Mouse (Mus musculus): ENCODE data around the gene Heatr5b. TPM values are rescaled to one million over a fixed set of nuclear protein-coding genes. Genes with fewer than 3 reads are reported as not detected.

The Heatr5b gene
- polyA plus RNA-seq, 1 experiment = 28.9 TPM

DNA sequence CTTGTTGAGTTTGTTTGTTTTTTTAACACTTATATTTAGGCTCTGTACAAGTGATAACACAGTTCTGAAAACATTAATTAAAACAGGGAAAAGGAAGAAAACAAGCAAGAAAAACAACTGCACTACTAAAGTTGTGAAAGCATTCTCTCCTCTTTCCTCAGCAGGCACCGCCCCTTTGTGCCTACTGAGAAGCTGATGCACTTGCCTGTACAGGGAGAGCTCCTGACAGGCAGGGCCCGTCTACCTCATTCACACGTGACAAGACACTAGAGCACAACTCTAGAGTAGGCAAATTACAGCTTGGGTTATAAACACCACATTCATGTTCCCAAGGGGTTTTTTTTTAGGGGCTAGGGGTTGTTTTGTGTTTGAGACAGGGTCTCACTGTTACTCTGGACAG is 65.8 kb downstream of the Heatr5b start:
- DNase-seq (ENCODE audit: extremely low spot score in 1 of 2, low spot score in 1 of 2) = no peak

DNA sequence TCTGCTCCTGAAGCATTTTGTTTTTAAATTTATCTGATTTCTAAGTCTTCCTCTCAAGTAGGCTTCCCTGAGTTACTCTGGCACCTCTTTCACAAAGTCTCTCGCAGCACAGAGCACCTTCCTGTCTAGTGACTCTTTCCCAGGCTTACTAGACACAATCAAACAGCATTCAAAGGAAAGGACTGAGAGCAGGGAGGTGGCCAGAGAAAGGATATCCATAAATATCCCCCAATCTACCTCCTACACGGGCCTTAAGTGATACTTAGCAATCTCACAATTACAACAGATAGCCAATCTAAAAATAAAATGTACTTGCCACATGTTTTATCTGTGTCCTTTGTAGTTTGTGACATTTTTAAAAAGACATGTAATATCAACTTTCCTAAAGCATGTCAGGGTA is 66.2 kb downstream of the Heatr5b start:
- DNase-seq (ENCODE audit: extremely low spot score in 1 of 2, low spot score in 1 of 2) = no peak

- peak in 1 of 2 experiments; percentile 35 for DNase-seq (ENCODE audit: extremely low spot score in 1 of 2, low spot score in 1 of 2)
These were observed 67.6 kb downstream of the Heatr5b start for GRCm38 (mm10) chr17:78767546-78767945.

- no peak for DNase-seq (ENCODE audit: extremely low spot score in 1 of 2, low spot score in 1 of 2)
These were observed 69.1 kb downstream of the Heatr5b start for GRCm38 (mm10) chr17:78766084-78766483.

GRCm38 (mm10) chr17:78763272-78763671 is 71.9 kb downstream of the Heatr5b start:
- no peak for DNase-seq (ENCODE audit: extremely low spot score in 1 of 2, low spot score in 1 of 2)

GRCm38 (mm10) chr17:78752938-78753655 is 82.1 kb downstream of the Heatr5b start:
- no peak for DNase-seq (ENCODE audit: extremely low spot score in 1 of 2, low spot score in 1 of 2)

DNA sequence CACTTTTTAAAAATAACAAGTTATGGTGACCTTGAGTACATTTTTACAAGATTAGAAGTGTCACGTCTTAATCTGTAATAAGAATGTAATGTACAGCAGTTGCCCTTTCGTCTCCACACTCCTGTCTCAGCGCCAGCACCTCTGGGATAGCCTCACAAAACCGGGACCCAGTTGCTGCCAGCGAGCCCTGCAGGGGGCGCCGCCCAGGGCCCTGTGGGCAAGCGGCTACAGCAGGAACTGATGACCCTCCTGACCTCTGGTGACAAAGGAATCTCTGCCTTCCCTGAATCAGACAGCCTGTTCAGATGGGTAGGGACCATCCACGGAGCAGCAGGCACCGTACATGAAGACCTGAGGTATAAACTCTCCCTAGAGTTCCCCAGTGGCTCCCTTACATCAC is 83.1 kb downstream of the Heatr5b start:
- DNase-seq (ENCODE audit: extremely low spot score in 1 of 2, low spot score in 1 of 2) = no peak

DNA sequence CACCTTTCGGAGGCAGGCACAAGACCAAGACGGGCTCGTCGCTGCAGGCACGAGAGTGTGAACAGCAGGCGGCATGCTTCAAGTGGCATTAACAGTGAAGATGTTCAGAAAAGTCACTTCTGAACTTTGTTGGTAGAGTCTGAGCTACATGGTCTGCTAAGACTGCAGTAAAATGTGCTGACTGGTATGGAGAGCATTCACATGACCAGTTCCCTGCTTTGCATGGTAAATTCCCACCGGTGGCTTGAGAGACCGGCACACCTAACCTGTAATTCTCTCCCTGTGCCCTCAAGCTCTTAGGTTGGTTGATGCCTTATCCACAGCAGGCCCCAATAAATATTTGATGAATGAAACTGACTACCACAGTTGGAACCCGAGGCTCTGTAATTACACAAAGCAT is 86.7 kb downstream of the Heatr5b start:
- DNase-seq (ENCODE audit: extremely low spot score in 1 of 2, low spot score in 1 of 2) = no peak

DNA sequence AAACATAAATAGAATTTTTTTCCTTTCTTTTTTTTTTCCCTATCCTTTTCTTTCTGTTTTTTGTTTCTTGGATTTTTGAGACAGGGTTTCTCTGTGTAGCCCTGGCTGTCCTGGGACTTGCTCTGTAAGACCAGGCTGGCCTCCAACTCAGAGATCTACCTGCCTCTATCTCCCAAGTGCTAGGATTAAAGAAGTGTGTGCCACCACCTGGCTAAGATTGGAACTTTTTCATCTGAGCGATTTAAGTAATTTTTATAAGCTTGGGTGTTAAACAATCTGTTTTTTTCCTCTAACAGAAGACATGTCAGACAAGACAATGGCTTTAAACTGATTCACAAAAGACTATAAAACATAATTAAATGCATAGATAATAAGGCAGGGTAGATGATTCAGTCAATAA is 96.7 kb downstream of the Heatr5b start:
- DNase-seq (ENCODE audit: extremely low spot score in 1 of 2, low spot score in 1 of 2) = no peak

DNA sequence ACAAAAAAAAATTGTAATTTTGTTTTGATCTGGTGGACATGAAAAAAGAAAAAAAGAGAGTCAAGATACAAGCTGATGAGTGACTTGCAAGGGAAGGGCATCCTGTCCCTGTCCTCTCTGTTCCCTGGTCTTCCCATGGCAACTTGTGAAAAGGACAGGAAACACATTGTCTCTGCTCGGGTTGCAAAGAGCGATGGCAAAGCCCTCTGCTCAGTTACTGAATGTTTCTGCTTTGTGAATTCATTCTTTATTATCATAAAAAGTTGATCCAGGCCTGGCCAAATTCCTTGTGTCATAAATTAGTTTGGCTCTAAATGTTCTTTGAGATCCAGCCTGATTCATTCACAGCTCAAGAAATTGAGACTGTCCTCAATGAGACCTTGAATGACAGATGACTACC is 97.4 kb downstream of the Heatr5b start:
- no peak for DNase-seq (ENCODE audit: extremely low spot score in 1 of 2, low spot score in 1 of 2)

- DNase-seq (ENCODE audit: extremely low spot score in 1 of 2, low spot score in 1 of 2) = no peak
These were observed 98.1 kb downstream of the Heatr5b start, which contains the start of gene Strn for GRCm38 (mm10) chr17:78737096-78737495. Strn (minus strand) TSS chr17:78737196.

GRCm38 (mm10) chr17:78736473-78736988 is 98.6 kb downstream of the Heatr5b start:
- DNase-seq (ENCODE audit: extremely low spot score in 1 of 2, low spot score in 1 of 2) = peak; percentile 96 to 99

DNA sequence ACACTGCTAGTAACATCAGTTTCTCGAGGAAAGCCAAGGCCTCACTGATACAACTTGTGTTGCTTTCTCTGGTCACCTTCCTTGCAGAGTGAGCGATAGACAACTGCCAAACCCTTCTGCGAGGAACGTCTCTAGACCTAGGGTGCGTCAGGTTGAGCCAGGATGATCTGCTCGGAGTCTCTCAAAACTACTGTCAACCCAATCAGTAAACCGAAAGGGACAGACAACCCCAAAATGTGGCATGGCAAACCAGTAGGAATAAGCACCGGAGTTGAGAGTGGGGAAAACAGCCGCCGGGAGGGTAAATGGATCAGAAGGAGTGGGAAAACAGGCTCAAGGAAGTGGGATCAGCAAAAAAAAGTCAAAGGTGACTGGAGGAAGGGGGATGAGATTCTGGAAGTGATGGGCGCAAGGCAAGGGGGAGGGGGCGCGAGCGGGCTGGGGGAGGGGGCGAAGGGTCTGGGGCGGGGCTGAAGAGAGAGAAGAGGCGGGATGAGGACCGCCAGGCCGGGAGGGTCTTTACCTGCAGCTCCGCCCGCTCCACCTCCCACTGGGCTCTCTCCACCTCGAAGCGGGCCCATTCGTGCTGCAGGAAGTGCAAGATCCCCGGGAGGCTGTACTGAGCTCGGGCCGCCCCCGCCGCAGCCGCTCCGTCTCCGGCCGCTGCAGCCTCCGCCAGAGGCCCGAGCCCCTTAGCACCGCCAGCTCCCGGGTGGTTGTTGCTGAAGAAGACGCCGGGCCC is 99.3 kb downstream of the Heatr5b start:
- no peak for DNase-seq (ENCODE audit: extremely low spot score in 1 of 2, low spot score in 1 of 2)

DNA sequence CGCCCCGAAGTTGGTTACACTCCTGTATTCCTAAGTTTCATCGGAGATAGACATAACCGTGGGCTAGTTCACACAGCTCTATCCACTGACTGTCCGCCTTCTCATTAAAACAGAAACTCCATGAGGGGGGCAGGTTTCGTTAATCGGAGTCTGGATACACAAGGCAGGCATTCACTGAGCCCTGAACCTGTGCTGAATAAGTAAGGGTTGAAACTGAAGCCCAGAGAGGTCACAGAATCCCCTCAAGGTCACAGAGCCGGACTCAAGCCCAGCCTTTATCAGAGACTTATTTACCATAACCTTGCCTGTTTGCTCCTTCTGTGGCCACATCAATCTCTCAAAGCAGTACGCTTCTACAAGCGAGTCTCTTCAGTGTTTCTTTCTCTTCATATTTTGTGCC is 100.4 kb downstream of the Heatr5b start:
- DNase-seq (ENCODE audit: extremely low spot score in 1 of 2, low spot score in 1 of 2) = no peak

DNA sequence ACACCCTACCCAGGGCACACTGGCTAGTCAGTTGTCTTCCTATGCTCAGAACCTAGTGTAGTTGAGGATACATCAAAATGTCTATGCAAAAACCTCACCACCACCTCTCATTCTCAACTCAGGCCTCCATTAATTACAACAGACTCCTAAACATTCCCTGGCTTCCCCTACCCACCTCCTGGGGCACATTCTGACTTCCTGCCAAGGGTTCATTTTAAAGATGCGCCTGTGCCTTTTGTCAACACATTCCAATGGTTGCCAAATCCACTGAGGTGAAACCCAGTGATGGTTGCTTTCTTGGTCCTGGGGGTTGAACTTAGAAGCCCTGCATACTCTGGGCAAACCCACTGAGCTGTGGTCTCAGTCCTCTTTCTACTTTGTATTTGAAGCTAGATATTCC is 103.1 kb downstream of the Heatr5b start:
- DNase-seq (ENCODE audit: extremely low spot score in 1 of 2, low spot score in 1 of 2) = no peak

- no peak for DNase-seq (ENCODE audit: extremely low spot score in 1 of 2, low spot score in 1 of 2)
These were observed 108.3 kb downstream of the Heatr5b start for GRCm38 (mm10) chr17:78726746-78727449.

DNA sequence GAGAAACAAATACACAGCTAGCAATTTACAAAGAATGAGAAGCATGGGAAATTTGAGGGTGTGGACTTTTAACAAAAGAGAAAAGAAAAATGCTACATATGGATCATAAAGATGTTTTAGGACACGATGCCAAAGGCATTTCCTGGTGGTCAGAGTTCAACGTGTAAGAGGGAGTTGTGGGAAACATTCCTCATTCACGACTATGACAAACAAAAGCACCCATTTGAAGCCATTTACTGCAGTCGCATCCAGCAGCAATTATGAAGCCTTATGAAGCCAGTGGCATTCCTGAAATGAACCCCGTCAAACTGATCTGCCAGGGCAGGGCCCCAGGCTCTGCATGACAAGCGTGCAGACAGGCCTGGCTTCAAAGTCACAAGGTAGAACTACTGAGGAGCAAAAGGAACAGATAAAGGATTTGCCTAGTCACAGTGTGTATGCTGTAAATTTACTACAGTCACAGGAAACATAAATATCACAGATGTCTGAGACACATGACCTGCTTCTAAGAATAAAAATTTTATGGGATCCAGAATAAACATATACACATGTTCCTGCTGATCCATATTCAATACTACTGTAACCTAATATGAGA is 110.6 kb downstream of the Heatr5b start:
- DNase-seq (ENCODE audit: extremely low spot score in 1 of 2, low spot score in 1 of 2) = no peak

DNA sequence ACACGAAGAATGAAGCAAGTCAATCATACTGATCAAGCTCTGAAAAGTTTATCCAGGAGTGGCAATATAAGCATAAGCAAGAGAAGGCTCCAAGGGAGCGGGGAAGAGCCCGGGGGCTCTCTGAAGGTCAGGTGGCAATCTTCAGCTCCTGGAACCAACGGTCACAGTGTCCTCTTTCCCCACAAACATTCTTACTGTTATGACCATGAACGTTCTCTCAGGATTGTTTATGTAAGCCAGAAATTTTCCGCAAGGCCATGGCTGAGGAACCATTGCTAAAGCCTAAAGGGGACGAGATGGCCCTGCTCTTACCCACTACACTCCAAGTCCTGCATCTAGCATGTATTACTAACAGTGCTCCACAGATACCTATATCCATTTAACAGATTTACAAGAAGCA is 113.5 kb downstream of the Heatr5b start:
- DNase-seq (ENCODE audit: extremely low spot score in 1 of 2, low spot score in 1 of 2) = no peak

- no peak for DNase-seq (ENCODE audit: extremely low spot score in 1 of 2, low spot score in 1 of 2)
These were observed 116.1 kb downstream of the Heatr5b start for GRCm38 (mm10) chr17:78719086-78719485.

DNA sequence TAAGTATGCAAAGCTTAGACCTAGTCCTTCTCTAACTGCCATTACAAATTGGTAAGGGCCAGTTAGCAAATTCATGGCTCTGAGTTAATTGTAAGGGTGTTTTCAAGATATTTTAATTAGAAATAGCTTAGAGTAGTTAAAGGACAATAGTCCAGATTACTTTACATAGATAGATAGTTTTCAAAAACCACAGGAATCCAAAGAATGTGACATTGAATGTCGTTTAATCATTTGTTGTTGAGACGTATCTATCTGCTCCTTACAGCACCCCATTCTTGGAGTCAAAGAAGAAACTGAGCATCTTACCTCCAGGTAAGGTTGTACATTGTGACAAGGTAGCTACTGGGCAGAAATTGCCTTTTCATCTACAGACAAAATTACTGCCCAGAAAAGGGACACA is 124.9 kb downstream of the Heatr5b start:
- DNase-seq (ENCODE audit: extremely low spot score in 1 of 2, low spot score in 1 of 2) = no peak

GRCm38 (mm10) chr17:78708422-78708821 is 126.7 kb downstream of the Heatr5b start:
- DNase-seq (ENCODE audit: extremely low spot score in 1 of 2, low spot score in 1 of 2) = no peak
